Comparison of ENCODE assay signal across 9 mouse cellular contexts in genomic region chr1:131493966-131494898, GRCm38 (mm10). TPM values are rescaled to one million over a fixed set of nuclear protein-coding genes. Genes with fewer than 3 reads are reported as not detected.
A peak's percentile ranks its signal among the peaks of the same experiment; 100 is the strongest.
DNase-seq lines count a peak whose midpoint lies in the region; ATAC-seq and TF ChIP-seq lines count a peak whose summit lies in the region.
"Had no signal": no experiment of that assay in that cellular context is flagged by ENCODE, and none has a peak within 500 bp of the region (broad histone marks: within the 10 kb centered on the region; RNA-seq: fewer than 3 reads in every experiment).

No protein-coding gene starts in this region.

- H3K9ac ChIP-seq in stomach, embryonic 15.5 days = no peak overlapping the region
- no peak overlapping the region for H3K9ac ChIP-seq in stomach, postnatal 0 days (ENCODE audit: low read length)
- no peak overlapping the region for H3K9ac ChIP-seq in hindbrain, embryonic 13.5 days

- DNase-seq in cerebellum, adult 11 months = peak; percentile 33
- DNase-seq in kidney, postnatal 10 days = peak; percentile 78
- no peak for DNase-seq in kidney, adult 11 months
- no peak for DNase-seq in stomach, postnatal 0 days (ENCODE audit: low spot score)
- DNase-seq: thymus, adult 18-20 months had no signal

- H3K27me3 ChIP-seq in stomach, embryonic 15.5 days (replicated peaks) = no peaks in the 10 kb centered on the region
- no peaks in the 10 kb centered on the region for H3K27me3 ChIP-seq in stomach, postnatal 0 days (ENCODE audit: control insufficient read depth, insufficient read depth, low read length)
- no peaks in the 10 kb centered on the region for H3K27me3 ChIP-seq in hindbrain, embryonic 13.5 days

- no peaks in the 10 kb centered on the region for H3K9me3 ChIP-seq in stomach, embryonic 15.5 days
- H3K9me3 ChIP-seq in stomach, postnatal 0 days (ENCODE audit: control insufficient read depth, low read length) = no peaks in the 10 kb centered on the region
- H3K9me3 ChIP-seq in hindbrain, embryonic 13.5 days = no peaks in the 10 kb centered on the region

- ATAC-seq in cerebellum, adult (ENCODE audit: insufficient number of reproducible peaks, low FRiP score, low TSS enrichment) = no peak
- no peak for ATAC-seq in stomach, embryonic 15.5 days (ENCODE audit: insufficient read depth, low FRiP score, low read depth)
- ATAC-seq in stomach, postnatal 0 days (ENCODE audit: low FRiP score, low TSS enrichment) = no peak
- no peak for ATAC-seq in granulocyte monocyte progenitor cell, adult 5-6 weeks (replicated peaks; ENCODE audit: poor library complexity, severe bottlenecking)
- no peak for ATAC-seq in hindbrain, embryonic 13.5 days (ENCODE audit: low FRiP score)

- TF ChIP-seq EP300 in stomach, postnatal 0 days (optimal IDR thresholded peaks at IDR 0.05) = no peak

- no peak overlapping the region for H3K4me2 ChIP-seq in stomach, embryonic 15.5 days
- H3K4me2 ChIP-seq in stomach, postnatal 0 days (replicated peaks; ENCODE audit: low read depth) = no peak overlapping the region
- no peak overlapping the region for H3K4me2 ChIP-seq in hindbrain, embryonic 13.5 days

- no peak overlapping the region for H3K4me3 ChIP-seq in stomach, embryonic 15.5 days (replicated peaks)
- no peak overlapping the region for H3K4me3 ChIP-seq in stomach, postnatal 0 days (ENCODE audit: low read depth, low read length)
- no peak overlapping the region for H3K4me3 ChIP-seq in hindbrain, embryonic 13.5 days

- TF ChIP-seq CTCF in stomach, postnatal 0 days (IDR thresholded peaks at IDR 0.05; ENCODE audit: low read depth) = no peak

- H3K36me3 ChIP-seq in stomach, embryonic 15.5 days = no peaks in the 10 kb centered on the region
- no peaks in the 10 kb centered on the region for H3K36me3 ChIP-seq in stomach, postnatal 0 days (ENCODE audit: control insufficient read depth, insufficient read depth, low read length)
- H3K36me3 ChIP-seq in hindbrain, embryonic 13.5 days = no peaks in the 10 kb centered on the region

- H3K27ac ChIP-seq in stomach, embryonic 15.5 days = peak overlapping the region; percentile 38; the same call in 1 of the 2 replicates
- H3K27ac ChIP-seq in stomach, postnatal 0 days (replicated peaks) = no peak overlapping the region
- no peak overlapping the region for H3K27ac ChIP-seq in hindbrain, embryonic 13.5 days

- 61% methylated on average over 4 of the region's 4 CpGs for WGBS in stomach, embryonic 15.5 days
- WGBS in stomach, postnatal 0 days = 50% methylated on average over 4 of the region's 4 CpGs
- WGBS in hindbrain, embryonic 13.5 days = 88% methylated on average over 4 of the region's 4 CpGs

- H3K4me1 ChIP-seq in stomach, embryonic 15.5 days = peaks cover 12% of the 10 kb centered on the region; the same call in 1 of the 2 replicates
- H3K4me1 ChIP-seq in stomach, postnatal 0 days (replicated peaks; ENCODE audit: control insufficient read depth, insufficient read depth) = no peaks in the 10 kb centered on the region; the same call in 1 of the 2 replicates
- peaks cover 20% of the 10 kb centered on the region for H3K4me1 ChIP-seq in hindbrain, embryonic 13.5 days (replicated peaks)

RNA-seq across cellular contexts. Expression of gene Srgap2, which starts 32.9 kb away (rescaled TPM):
- 9.5 and 13.0 TPM in 2 replicates for polyA plus RNA-seq in stomach, embryonic 15.5 days (2015; fragmentation: Nextera tagmentation; extraction: Ambion mirVana)
- 7.7 and 9.1 TPM in 2 replicates for polyA plus RNA-seq in stomach, postnatal 0 days (2015; fragmentation: Nextera tagmentation; extraction: Ambion mirVana)
- total RNA-seq in granulocyte monocyte progenitor cell, adult 5-6 weeks (2014; fragmentation: Nextera tagmentation) = 36.0 and 61.0 TPM in 2 replicates
- total RNA-seq in granulocyte monocyte progenitor cell, adult 5-6 weeks (2017) = 14.3 and 16.5 TPM in 2 replicates
- polyA plus RNA-seq in hindbrain, embryonic 13.5 days (2015; fragmentation: Nextera tagmentation; extraction: Ambion mirVana) = 16.8 and 17.7 TPM in 2 replicates

RNA-seq across cellular contexts. Expression of gene Fam72a, which starts 33.5 kb away (rescaled TPM):
- polyA plus RNA-seq in stomach, embryonic 15.5 days (2015; fragmentation: Nextera tagmentation; extraction: Ambion mirVana) = 3.0 and 3.1 TPM in 2 replicates
- polyA plus RNA-seq in stomach, postnatal 0 days (2015; fragmentation: Nextera tagmentation; extraction: Ambion mirVana) = 1.3 and 1.5 TPM in 2 replicates
- 3.0 and 8.1 TPM in 2 replicates for total RNA-seq in granulocyte monocyte progenitor cell, adult 5-6 weeks (2014; fragmentation: Nextera tagmentation)
- total RNA-seq in granulocyte monocyte progenitor cell, adult 5-6 weeks (2017) = 5.0 and 5.7 TPM in 2 replicates
- polyA plus RNA-seq in hindbrain, embryonic 13.5 days (2015; fragmentation: Nextera tagmentation; extraction: Ambion mirVana) = 1.1 and 1.2 TPM in 2 replicates

Comparison
In these comparisons a context has a peak if more than half of its experiments do, and no peak if none do; other contexts are left out.
1. DNase-seq: peak in cerebellum, adult 11 months (single experiment) and kidney, postnatal 10 days (single experiment); none in kidney, adult 11 months (single experiment) and stomach, postnatal 0 days (single experiment).